Mouse (Mus musculus) forebrain, embryonic 16.5 days (tissue): Measurements from ENCODE around the gene Gca. TPM values are rescaled to one million over a fixed set of nuclear protein-coding genes. Genes with fewer than 3 reads are reported as not detected.

ENCODE experiments used
- ATAC-seq: fragments of 200-750 bp; cut with Nextera tagmentation; 2 replicates; pipeline ENCODE4 v1.8.0; 2017; ENCODE audit warnings: mild to moderate bottlenecking, moderate library complexity
- H3K27ac ChIP-seq: fragments of 300-500 bp; sonication (generic); 2 replicates; pipeline ENCODE4 v1.5.1; 2014; ENCODE audit warnings: low read length, control low read depth
- H3K27me3 ChIP-seq: fragments of 300-500 bp; sonication (generic); replicated peaks from 2 replicates; pipeline ENCODE4 v1.6.1; 2014; ENCODE audit warnings: low read length; ENCODE audit not compliant: control insufficient read depth, insufficient read depth
- H3K36me3 ChIP-seq: fragments of 300-500 bp; sonication (generic); 2 replicates; pipeline ENCODE4 v1.6.1; 2014; ENCODE audit not compliant: control insufficient read depth, insufficient read depth
- H3K4me1 ChIP-seq: fragments of 300-500 bp; sonication (generic); replicated peaks from 2 replicates; pipeline ENCODE4 v1.6.1; 2014; ENCODE audit warnings: low read length; ENCODE audit not compliant: control insufficient read depth, insufficient read depth
- H3K4me2 ChIP-seq: fragments of 300-500 bp; sonication (generic); 2 replicates; pipeline ENCODE4 v1.6.1; 2014; ENCODE audit warnings: mild to moderate bottlenecking, low read length, control low read depth
- H3K4me3 ChIP-seq: fragments of 300-500 bp; sonication (generic); replicated peaks from 2 replicates; pipeline ENCODE4 v1.5.1; 2014; ENCODE audit warnings: mild to moderate bottlenecking, low read length, control low read depth
- H3K9ac ChIP-seq: fragments of 300-500 bp; sonication (generic); replicated peaks from 2 replicates; pipeline ENCODE4 v1.6.1; 2014; ENCODE audit warnings: low read depth, low read length, control low read depth
- H3K9me3 ChIP-seq: fragments of 300-500 bp; sonication (generic); 2 replicates; pipeline ENCODE4 v1.6.1; 2016; ENCODE audit warnings: low read length; ENCODE audit not compliant: control insufficient read depth
- WGBS: fragments of 180-500 bp; shearing (Covaris S2); extraction: QIAGEN DNeasy Blood & Tissue Kit; methylation state at CpG from one replicate; pipeline ENCODE4 v1.1.7; 2014; 5-methylcytosine and 5-hydroxymethylcytosine counted together
- polyA plus RNA-seq: library from polyadenylated mRNA; unstranded; fragments of >200 nt; fragmentation: Nextera tagmentation; extraction: Ambion mirVana; gene quantifications from 2 replicates; pipeline ENCODE4 v1.2.1, GENCODE M21; 2015

The Gca gene
- polyA plus RNA-seq, 1 experiment from 2014 or later: 8.8 TPM

DNA sequence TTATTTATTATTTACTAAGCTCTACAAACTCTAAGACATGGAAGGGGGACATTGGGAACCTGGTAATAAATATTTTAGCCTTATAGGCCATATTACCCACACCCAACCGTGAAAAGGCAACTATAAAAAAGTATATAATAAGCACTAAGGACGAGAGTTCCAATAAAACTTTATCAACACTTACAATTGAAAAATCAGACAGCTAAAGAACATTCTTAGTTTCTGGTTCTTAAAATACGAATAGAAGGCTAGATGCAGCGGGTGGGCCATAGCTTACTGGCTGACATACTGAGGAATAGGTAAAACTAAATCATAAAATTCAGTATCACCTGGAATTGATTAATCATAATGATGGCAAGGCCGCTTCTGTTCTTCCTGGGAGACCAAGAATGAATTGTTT, 19.2 kb upstream of the Gca start:
- WGBS: 93% methylated on average over 5 of the region's 5 CpGs
- Histone ChIP-seq H3K9me3 (no peaks in the 10 kb centered on the region), H3K36me3 (no peaks in the 10 kb centered on the region), H3K27ac (no peak overlapping the region), H3K9ac (no peak overlapping the region), H3K27me3 (no peaks in the 10 kb centered on the region), H3K4me1 (peaks cover 22% of the 10 kb centered on the region), H3K4me2 (no peak overlapping the region), H3K4me3 (no peak overlapping the region)
- no peak for ATAC-seq

GRCm38 (mm10) chr2:62645475-62645874, 18.6 kb upstream of the Gca start:
- ATAC-seq: no peak; the same call in 1 of the 2 replicates
- peak overlapping the region; percentile 51 for H3K9ac ChIP-seq

GRCm38 (mm10) chr2:62646014-62646645, 18.0 kb upstream of the Gca start, which contains the start of gene Ifih1:
Gene Ifih1, minus strand, starts transcription at chr2:62646255.
- ATAC-seq: peak; percentile 85

More at GRCm38 (mm10) chr2:62645475-62645874, 18.6 kb upstream of the Gca start:
- Histone ChIP-seq H3K27ac (no peak overlapping the region), H3K27me3 (no peaks in the 10 kb centered on the region), H3K4me3 (peak overlapping the region; percentile 50), H3K4me1 (peaks cover 22% of the 10 kb centered on the region), H3K4me2 (peak overlapping the region; percentile 87), H3K36me3 (no peaks in the 10 kb centered on the region), H3K9me3 (no peaks in the 10 kb centered on the region)
- WGBS: 47% methylated on average over 12 of the region's 12 CpGs

DNA sequence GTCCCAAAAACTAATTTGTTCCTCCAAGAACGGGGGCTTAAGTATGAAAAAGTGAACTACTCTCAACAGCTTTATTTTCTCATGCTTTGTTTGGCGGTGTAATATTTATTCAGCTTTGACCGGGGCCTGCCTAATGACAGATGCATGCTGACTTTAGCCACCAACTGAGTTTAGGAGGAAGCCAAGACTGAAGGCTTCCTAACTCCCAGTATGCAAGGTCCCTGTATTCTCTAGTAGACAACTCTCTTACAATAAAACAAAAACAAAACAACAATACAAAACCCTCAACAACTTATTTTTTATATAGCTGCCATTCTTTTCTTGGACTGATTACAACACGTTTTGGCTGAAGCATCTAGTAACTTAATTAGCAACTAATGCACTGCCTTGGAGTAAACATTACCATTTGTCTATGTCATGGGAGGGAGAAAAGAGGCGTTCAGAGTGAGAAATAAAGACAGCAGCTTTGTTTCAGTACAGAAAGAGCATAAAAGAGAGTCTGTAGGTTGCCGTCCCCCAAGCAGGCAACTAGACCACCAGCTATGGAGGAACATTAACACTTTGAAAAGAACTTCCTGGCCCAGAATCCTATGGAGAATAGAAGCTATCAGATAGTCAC, 17.3 kb upstream of the Gca start:
- Histone ChIP-seq H3K36me3 (no peaks in the 10 kb centered on the region), H3K27me3 (no peaks in the 10 kb centered on the region), H3K9me3 (no peaks in the 10 kb centered on the region), H3K27ac (no peak overlapping the region), H3K9ac (no peak overlapping the region), H3K4me1 (peaks cover 22% of the 10 kb centered on the region), H3K4me2 (peak overlapping the region; percentile 87), H3K4me3 (peak overlapping the region; percentile 50)
- 0 out of 2 replicates have a peak, but pooled peaks have one; percentile 1 for ATAC-seq
- WGBS: 4% methylated on average over 6 of the region's 6 CpGs

More at GRCm38 (mm10) chr2:62646014-62646645, 18.0 kb upstream of the Gca start, which contains the start of gene Ifih1:
- peak within 1 kb of the TSS; percentile 50 for H3K4me3 ChIP-seq
- H3K4me2 ChIP-seq: peak within 1 kb of the TSS; percentile 87
- H3K9ac ChIP-seq: peak within 1 kb of the TSS; percentile 51
- H3K36me3 ChIP-seq: no peaks in the 10 kb centered on the region
- H3K27ac ChIP-seq: no peak within 1 kb of the TSS
- no peaks in the 10 kb centered on the region for H3K27me3 ChIP-seq
- WGBS: under 1% methylated on average over 30 of the region's 30 CpGs
- H3K4me1 ChIP-seq: peaks cover 22% of the 10 kb centered on the region
- no peaks in the 10 kb centered on the region for H3K9me3 ChIP-seq

GRCm38 (mm10) chr2:62651890-62652289, 12.2 kb upstream of the Gca start:
- H3K27me3 ChIP-seq: no peaks in the 10 kb centered on the region
- WGBS: 85% methylated on average over 4 of the region's 4 CpGs
- H3K4me1 ChIP-seq: peaks cover 5% of the 10 kb centered on the region
- H3K36me3 ChIP-seq: no peaks in the 10 kb centered on the region
- no peaks in the 10 kb centered on the region for H3K9me3 ChIP-seq
- H3K4me3 ChIP-seq: no peak overlapping the region
- H3K4me2 ChIP-seq: no peak overlapping the region
- H3K9ac ChIP-seq: no peak overlapping the region
- no peak overlapping the region for H3K27ac ChIP-seq
- no peak for ATAC-seq

DNA sequence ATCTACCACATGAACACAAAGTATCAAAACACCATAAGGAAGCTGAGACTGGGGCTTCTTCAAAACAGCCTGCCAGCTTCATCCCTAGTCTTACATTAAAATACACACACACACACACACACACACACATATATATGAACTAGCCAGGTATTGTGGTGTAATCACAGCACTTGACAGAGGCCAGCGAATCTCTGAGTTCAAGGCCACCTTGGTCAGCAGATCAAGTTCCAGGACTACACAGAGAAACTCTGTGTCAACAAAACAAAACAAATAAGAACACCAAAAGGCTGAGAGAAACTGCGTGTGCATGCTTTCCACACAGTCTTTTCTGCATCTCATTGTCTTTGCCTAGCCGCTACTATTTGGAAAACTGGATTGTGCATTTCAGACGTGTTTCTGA, 11.6 kb upstream of the Gca start:
- 78% methylated on average over 4 of the region's 4 CpGs for WGBS
- no peak overlapping the region for H3K4me3 ChIP-seq
- H3K4me1 ChIP-seq: no peaks in the 10 kb centered on the region; the same call in 1 of the 2 replicates
- H3K9me3 ChIP-seq: no peaks in the 10 kb centered on the region
- no peaks in the 10 kb centered on the region for H3K36me3 ChIP-seq
- H3K27me3 ChIP-seq: no peaks in the 10 kb centered on the region
- no peak overlapping the region for H3K27ac ChIP-seq
- H3K4me2 ChIP-seq: no peak overlapping the region
- H3K9ac ChIP-seq: no peak overlapping the region
- no peak for ATAC-seq

- 49% methylated on average over 7 of the region's 7 CpGs for whole genome bisulfite sequencing
- no peak overlapping the region for H3K9ac ChIP-seq
Measured at GRCm38 (mm10) chr2:62654519-62655338, 9.4 kb upstream of the Gca start.

DNA sequence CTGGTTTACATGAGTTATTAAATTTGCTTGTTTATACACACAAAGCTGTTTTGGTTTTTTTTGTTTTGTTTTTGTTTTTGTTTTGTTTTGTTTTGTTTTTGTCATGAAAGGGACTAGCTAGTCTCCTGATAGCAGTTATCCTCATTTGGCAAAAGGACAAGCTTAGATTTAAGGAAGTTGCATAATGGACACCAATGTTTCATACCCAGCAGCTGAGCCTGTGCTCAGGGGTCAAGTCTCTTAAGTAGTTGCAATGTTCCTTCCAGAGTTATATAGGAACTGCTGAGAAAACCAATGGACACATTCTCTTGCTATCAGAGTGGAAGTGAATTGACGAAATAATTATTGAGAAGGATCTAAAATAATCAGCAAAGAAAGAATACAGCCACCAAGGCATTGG, 8.0 kb upstream of the Gca start:
- H3K27ac ChIP-seq: no peak overlapping the region
- no peak overlapping the region for H3K9ac ChIP-seq
- WGBS: 83% methylated on average over 1 of the region's 1 CpGs
- no peaks in the 10 kb centered on the region for H3K36me3 ChIP-seq
- no peak overlapping the region for H3K4me2 ChIP-seq
- ATAC-seq: no peak
- H3K4me1 ChIP-seq: no peaks in the 10 kb centered on the region
- H3K27me3 ChIP-seq: no peaks in the 10 kb centered on the region
- no peaks in the 10 kb centered on the region for H3K9me3 ChIP-seq
- H3K4me3 ChIP-seq: no peak overlapping the region

More at GRCm38 (mm10) chr2:62654519-62655338, 9.4 kb upstream of the Gca start:
- Histone ChIP-seq H3K9me3 (no peaks in the 10 kb centered on the region), H3K4me2 (no peak overlapping the region), H3K4me3 (no peak overlapping the region), H3K27me3 (no peaks in the 10 kb centered on the region), H3K27ac (no peak overlapping the region), H3K4me1 (no peaks in the 10 kb centered on the region), H3K36me3 (no peaks in the 10 kb centered on the region)
- peak; percentile 93 for ATAC-seq

DNA sequence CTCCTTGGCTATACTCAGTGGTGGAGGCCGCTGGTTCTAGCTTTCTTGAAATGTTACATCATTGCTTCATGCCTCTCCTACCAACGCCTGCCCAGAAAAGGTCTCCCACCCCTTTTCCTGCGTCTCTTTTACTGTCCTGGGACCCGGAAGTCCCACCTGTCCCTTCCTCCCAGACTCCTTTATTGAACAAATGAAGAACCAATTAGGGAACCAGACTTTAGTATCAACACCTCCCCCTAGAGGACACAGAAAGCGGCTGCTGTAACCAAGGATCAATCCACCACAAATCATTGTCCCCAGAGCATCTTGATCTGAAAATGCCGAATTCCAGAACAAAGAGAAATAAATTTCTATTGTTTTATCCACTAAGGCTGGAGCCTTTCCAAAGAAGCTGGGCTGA, 3.5 kb upstream of the Gca start:
- no peak for ATAC-seq
- H3K9me3 ChIP-seq: no peaks in the 10 kb centered on the region
- no peaks in the 10 kb centered on the region for H3K36me3 ChIP-seq
- no peak overlapping the region for H3K27ac ChIP-seq
- H3K9ac ChIP-seq: no peak overlapping the region
- H3K4me3 ChIP-seq: no peak overlapping the region
- WGBS: 50% methylated on average over 6 of the region's 6 CpGs
- no peaks in the 10 kb centered on the region for H3K27me3 ChIP-seq
- H3K4me2 ChIP-seq: no peak overlapping the region
- H3K4me1 ChIP-seq: peaks cover 5% of the 10 kb centered on the region
